Mouse (Mus musculus) testis, adult 2 months (tissue): Measurements from ENCODE around the gene Gpx7. TPM values are rescaled to one million over a fixed set of nuclear protein-coding genes. Genes with fewer than 3 reads are reported as not detected.

Source experiments
- H3K27ac ChIP-seq: fragments of 200-500 bp; 2 replicates; pipeline ENCODE4 v1.5.1; 2012; ENCODE audit warnings: low read depth, low read length; ENCODE audit not compliant: control insufficient read depth, insufficient read depth
- H3K27me3 ChIP-seq: fragments of 200-500 bp; 2 replicates; pipeline ENCODE4 v1.6.1; 2012; ENCODE audit warnings: mild to moderate bottlenecking, low read length, moderate library complexity; ENCODE audit not compliant: control insufficient read depth, insufficient read depth
- H3K36me3 ChIP-seq: fragments of 200-500 bp; 2 replicates; pipeline ENCODE4 v1.6.1; 2012; ENCODE audit warnings: mild to moderate bottlenecking, low read length; ENCODE audit not compliant: control insufficient read depth, insufficient read depth
- H3K4me1 ChIP-seq: fragments of 200-500 bp; 2 replicates; pipeline ENCODE4 v1.6.1; 2012; ENCODE audit warnings: low read length; ENCODE audit not compliant: control insufficient read depth, insufficient read depth
- H3K4me3 ChIP-seq: fragments of 200-500 bp; 2 replicates; pipeline ENCODE4 v1.5.1; 2012; ENCODE audit warnings: low read depth, mild to moderate bottlenecking, low read length, moderate library complexity, mixed read lengths; ENCODE audit not compliant: control insufficient read depth
- CTCF ChIP-seq: fragments of 200-500 bp; IDR thresholded peaks from 2 replicates; pipeline ENCODE4 v1.5.1; 2012; ENCODE audit warnings: low read depth, mild to moderate bottlenecking, inconsistent platforms, low read length, moderate library complexity; ENCODE audit not compliant: control insufficient read depth, insufficient read depth, insufficient replicate concordance
- POLR2A ChIP-seq: fragments of 200-500 bp; IDR thresholded peaks from 2 replicates; pipeline ENCODE4 v1.6.1; 2012; ENCODE audit warnings: low read depth, mild to moderate bottlenecking, inconsistent platforms, low read length, moderate library complexity; ENCODE audit not compliant: control insufficient read depth
- polyA plus RNA-seq: library from polyadenylated mRNA; depleted of rRNA; stranded (reverse); fragments of >200 nt; gene quantifications from 2 replicates; pipeline ENCODE4 v1.2.3, GENCODE M21; 2012

Gpx7 gene
- polyA plus RNA-seq, 1 experiment: 1.1 TPM

- TF ChIP-seq CTCF (no peak), POLR2A (no peak)
- H3K36me3 ChIP-seq: no peaks in the 10 kb centered on the region
These were observed 18.0 kb downstream of the Gpx7 start for GRCm38 (mm10) chr4:108388741-108389140.

GRCm38 (mm10) chr4:108387681-108388253 lies 19.0 kb downstream of the Gpx7 start:
- H3K36me3 ChIP-seq: no peaks in the 10 kb centered on the region
- H3K4me3 ChIP-seq: peak overlapping the region; percentile 74
- H3K4me1 ChIP-seq: peaks cover 2% of the 10 kb centered on the region
- TF ChIP-seq POLR2A (no peak), CTCF (no peak)
- H3K27me3 ChIP-seq: no peaks in the 10 kb centered on the region
- H3K27ac ChIP-seq: peak overlapping the region; percentile 17

More at GRCm38 (mm10) chr4:108388741-108389140, 18.0 kb downstream of the Gpx7 start:
- Histone ChIP-seq H3K4me1 (peaks cover 2% of the 10 kb centered on the region; the same call in 1 of the 2 replicates), H3K27ac (no peak overlapping the region), H3K4me3 (no peak overlapping the region), H3K27me3 (no peaks in the 10 kb centered on the region)

- no peak for TF ChIP-seq POLR2A
- no peak for TF ChIP-seq CTCF
- H3K27ac ChIP-seq: no peak overlapping the region
- peaks cover 2% of the 10 kb centered on the region for H3K4me1 ChIP-seq
- H3K36me3 ChIP-seq: no peaks in the 10 kb centered on the region
- H3K4me3 ChIP-seq: no peak overlapping the region
- no peaks in the 10 kb centered on the region for H3K27me3 ChIP-seq
These were observed 19.7 kb downstream of the Gpx7 start for GRCm38 (mm10) chr4:108387106-108387505.

- Histone ChIP-seq H3K4me1 (peaks cover 2% of the 10 kb centered on the region), H3K36me3 (no peaks in the 10 kb centered on the region), H3K27ac (no peak overlapping the region), H3K27me3 (no peaks in the 10 kb centered on the region), H3K4me3 (no peak overlapping the region)
- TF ChIP-seq POLR2A (no peak), CTCF (no peak)
These were observed 20.7 kb downstream of the Gpx7 start for GRCm38 (mm10) chr4:108386087-108386486.

- Histone ChIP-seq H3K27me3 (no peaks in the 10 kb centered on the region), H3K27ac (no peak within 1 kb of the TSS), H3K4me3 (peak within 1 kb of the TSS; percentile 24), H3K36me3 (no peaks in the 10 kb centered on the region), H3K4me1 (peaks cover 2% of the 10 kb centered on the region)
- TF ChIP-seq CTCF: no peak
- no peak for TF ChIP-seq POLR2A
These were observed 23.5 kb downstream of the Gpx7 start, which contains the start of gene Shisal2a for GRCm38 (mm10) chr4:108383183-108383714. Shisal2a (minus strand) TSS chr4:108383349.

GRCm38 (mm10) chr4:108380146-108380545 lies 26.6 kb downstream of the Gpx7 start:
- no peak overlapping the region for H3K4me3 ChIP-seq
- H3K4me1 ChIP-seq: no peaks in the 10 kb centered on the region; the same call in 1 of the 2 replicates
- H3K36me3 ChIP-seq: no peaks in the 10 kb centered on the region
- TF ChIP-seq CTCF (no peak), POLR2A (no peak)
- H3K27me3 ChIP-seq: no peaks in the 10 kb centered on the region
- no peak overlapping the region for H3K27ac ChIP-seq

GRCm38 (mm10) chr4:108379476-108379875 lies 27.3 kb downstream of the Gpx7 start:
- no peaks in the 10 kb centered on the region; the same call in 1 of the 2 replicates for H3K4me1 ChIP-seq
- no peak overlapping the region for H3K27ac ChIP-seq
- TF ChIP-seq POLR2A: no peak
- TF ChIP-seq CTCF: no peak
- H3K4me3 ChIP-seq: no peak overlapping the region
- no peaks in the 10 kb centered on the region for H3K27me3 ChIP-seq
- H3K36me3 ChIP-seq: no peaks in the 10 kb centered on the region

GRCm38 (mm10) chr4:108372166-108372565 lies 34.6 kb downstream of the Gpx7 start:
- Histone ChIP-seq H3K36me3 (no peaks in the 10 kb centered on the region), H3K27me3 (no peaks in the 10 kb centered on the region), H3K27ac (no peak overlapping the region), H3K4me3 (no peak overlapping the region), H3K4me1 (no peaks in the 10 kb centered on the region; the same call in 1 of the 2 replicates)
- TF ChIP-seq CTCF (no peak), POLR2A (no peak)
